Mouse (Mus musculus) retina, postnatal 7 days (tissue): ENCODE results near the gene Cd80.

ENCODE experiments used
- DNase-seq: peaks from one replicate; pipeline ENCODE4 v3.0.0-alpha.2; 2012; ENCODE audit warnings: low read depth, low spot score

Cd80 gene

DNA sequence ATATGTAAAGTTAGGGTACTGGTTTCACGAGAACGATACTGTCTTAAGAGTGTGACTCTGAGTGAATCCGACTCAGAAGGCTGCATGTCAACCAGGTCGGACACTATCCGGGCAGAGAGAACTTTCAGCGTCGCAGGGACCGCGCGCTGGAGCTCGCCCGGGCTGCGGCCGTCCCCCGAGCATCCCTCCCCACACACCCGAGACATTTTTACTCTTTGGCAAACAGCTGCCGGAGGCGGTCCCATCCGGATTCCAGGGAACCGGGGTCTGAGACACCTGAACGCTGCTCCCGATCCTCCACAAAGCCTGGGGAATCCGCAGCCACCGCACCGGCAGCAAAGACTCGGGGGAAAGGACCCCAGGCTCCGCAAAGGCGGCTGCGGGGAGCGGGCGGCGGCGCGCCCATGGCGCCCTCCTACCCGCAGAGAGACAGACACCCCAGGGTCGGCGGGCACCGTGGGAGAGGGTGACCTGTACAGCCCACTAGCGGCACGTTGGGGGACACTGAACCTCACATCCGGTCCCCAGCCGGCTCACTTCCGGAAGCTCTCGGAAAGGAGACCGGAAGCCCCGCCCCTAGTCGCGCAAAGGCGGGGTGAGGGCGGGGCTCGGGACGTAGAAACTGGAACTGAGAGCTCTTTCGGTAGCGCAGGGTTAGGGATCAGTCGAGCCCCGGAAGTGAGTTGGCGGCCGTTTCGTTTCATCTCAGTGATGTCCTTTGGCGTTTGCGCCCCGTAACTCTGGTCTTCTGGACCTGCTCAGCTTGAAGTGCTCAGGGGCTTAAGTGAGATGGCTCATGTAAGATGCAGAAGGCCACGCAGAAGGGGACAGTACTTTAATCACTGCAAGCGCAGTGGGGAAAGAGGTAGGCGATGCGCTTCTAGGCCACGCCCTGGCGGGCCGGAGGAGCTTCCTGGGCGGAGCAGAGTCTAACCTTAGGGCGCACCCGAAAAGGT lies 67.0 kb downstream of the Cd80 start, which contains the start of gene Timmdc1:
TSS of gene Timmdc1 (minus strand) at position 535 of the 956 bp plus-strand sequence.
- peak; percentile 94 for DNase-seq

DNA sequence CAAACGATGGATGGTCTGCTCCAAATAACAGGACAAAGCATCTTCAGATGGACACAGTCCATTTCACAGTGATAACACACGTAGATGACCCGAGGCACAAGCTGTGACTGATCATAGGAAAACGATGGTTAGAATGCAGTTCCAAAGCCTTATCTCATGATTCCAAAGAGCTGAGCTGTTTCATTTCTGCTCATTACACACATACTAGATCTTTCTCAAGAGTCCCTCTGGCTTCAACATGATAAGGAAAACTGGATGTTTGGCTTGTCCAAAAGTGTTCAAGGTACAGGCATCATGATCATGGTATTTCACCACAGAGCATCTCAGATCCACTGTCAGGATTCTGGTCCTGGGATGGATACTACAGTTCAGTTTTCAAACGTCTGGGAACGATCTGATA lies 70.9 kb downstream of the Cd80 start:
- no peak for DNase-seq

- DNase-seq, result peak; percentile 63
Observed at GRCm38 (mm10) chr16:38536544-38537146, 81.3 kb downstream of the Cd80 start.

GRCm38 (mm10) chr16:38538716-38539380 lies 83.5 kb downstream of the Cd80 start:
- DNase-seq, result no peak
